Mouse (Mus musculus) stomach, postnatal 0 days (tissue): Measurements from ENCODE around the gene Trpm7.

Experiments
- CTCF ChIP-seq: IDR thresholded peaks from 2 replicates; pipeline ENCODE4 v1.5.1; 2016; ENCODE audit warnings: antibody characterized with exemption, low read depth, mild to moderate bottlenecking, moderate library complexity
- EP300 ChIP-seq: optimal IDR thresholded peaks from 2 replicates; pipeline ENCODE3; 2016; ENCODE audit warnings: antibody characterized with exemption

DNA sequence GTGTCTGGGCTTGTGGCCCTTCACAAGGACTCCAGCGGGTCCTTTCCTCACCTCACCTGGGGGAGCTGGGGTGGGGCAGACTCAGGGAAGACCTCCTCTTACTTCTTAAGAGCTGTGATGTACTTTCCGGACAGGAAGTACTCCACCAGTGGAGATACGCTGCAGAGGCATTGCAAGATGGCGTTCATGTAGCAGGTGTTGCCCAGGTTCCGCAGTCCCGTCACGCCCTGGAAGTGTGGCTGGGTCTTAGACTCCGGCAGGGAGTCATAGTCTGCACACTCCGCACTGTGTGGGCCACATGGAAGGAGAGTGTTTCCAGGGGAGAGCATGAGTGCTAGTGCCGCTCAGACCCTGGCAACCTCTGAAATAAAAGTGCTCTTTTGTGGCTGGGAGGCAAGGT, 95.7 kb downstream of the Trpm7 start:
- TF ChIP-seq CTCF (no peak), EP300 (no peak)
